ENCODE assay signal across 8 mouse cellular contexts in the genomic region with DNA sequence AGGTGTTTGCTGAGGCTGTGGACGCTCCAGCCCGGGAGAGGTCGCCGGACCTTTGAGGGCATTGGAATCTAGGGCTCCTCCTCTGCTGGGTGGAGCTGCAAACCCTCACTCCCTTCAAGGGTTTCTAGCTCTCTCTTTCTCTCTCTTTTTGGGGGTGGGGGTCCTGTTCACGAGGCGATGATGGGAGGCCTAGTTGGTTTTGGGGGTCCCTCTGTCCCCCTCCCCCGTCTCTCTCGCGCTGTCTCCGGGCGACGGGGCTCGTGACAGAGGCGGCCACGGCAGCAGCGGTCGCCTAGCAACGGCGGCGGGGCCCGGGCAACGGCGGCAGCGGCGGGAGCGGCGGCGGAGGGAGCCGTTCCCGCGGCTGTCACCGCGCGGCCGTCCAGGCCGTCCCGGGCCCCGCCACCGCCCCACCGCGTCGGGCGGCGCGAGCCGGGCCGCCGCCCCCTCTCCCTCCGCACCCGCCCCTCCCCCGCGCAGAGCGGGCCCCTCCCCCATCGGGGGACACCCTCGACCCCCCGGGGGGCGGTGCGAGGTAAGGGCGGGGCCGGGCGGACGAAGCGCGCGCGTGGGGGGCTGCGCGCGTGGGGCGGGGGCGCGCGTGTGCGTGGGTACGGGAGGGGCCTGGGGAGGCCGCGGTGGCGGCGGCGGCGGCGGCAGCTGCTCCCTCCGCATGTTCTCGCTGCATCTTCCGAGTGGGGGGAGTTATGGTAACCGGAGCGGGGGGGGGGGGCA. TPM values are rescaled to one million over a fixed set of nuclear protein-coding genes. Genes with fewer than 3 reads are reported as not detected.
DNase-seq lines count a peak whose midpoint lies in the region; ATAC-seq and TF ChIP-seq lines count a peak whose summit lies in the region.

No protein-coding gene starts in this region.

- H3K4me3 ChIP-seq in heart, embryonic 15.5 days = peak overlapping the region; percentile 78
- peak overlapping the region; percentile 74 for H3K4me3 ChIP-seq in small intestine, adult 2 months (ENCODE audit: low read depth, low read length)

- TF ChIP-seq POLR2A in small intestine, adult 2 months (IDR thresholded peaks at IDR 0.05; ENCODE audit: low read depth, low read length) = no peak

- no peaks in the 10 kb centered on the region for H3K9me3 ChIP-seq in heart, embryonic 15.5 days (replicated peaks)

- DNase-seq in cerebellum, adult 18-20 months = peak; percentile 56 to 69
- peak; percentile 24 for DNase-seq in ES-CJ7 (ENCODE audit: low read depth, low spot score)
- DNase-seq in embryo, embryonic 10 days (ENCODE audit: low spot score) = peak; percentile 63
- peak; percentile 72 for DNase-seq in kidney, postnatal 14 days
- peak; percentile 60 for DNase-seq in lung, postnatal 14 days

- peak overlapping the region; percentile 97 for H3K4me2 ChIP-seq in heart, embryonic 15.5 days

- peak overlapping the region; percentile 82 for H3K9ac ChIP-seq in heart, embryonic 15.5 days

- peak overlapping the region; percentile 73 for H3K27ac ChIP-seq in heart, embryonic 15.5 days
- H3K27ac ChIP-seq in small intestine, adult 2 months (ENCODE audit: insufficient read depth, low read depth, low read length) = no peak overlapping the region

- TF ChIP-seq CTCF in small intestine, adult 2 months (IDR thresholded peaks at IDR 0.05; ENCODE audit: extremely low read depth, insufficient read length, insufficient replicate concordance, low read depth, low read length) = no peak

- no peak for ATAC-seq in cerebellum, adult (ENCODE audit: insufficient number of reproducible peaks, low FRiP score, low TSS enrichment)
- ATAC-seq in heart, embryonic 15.5 days (replicated peaks; ENCODE audit: insufficient number of reproducible peaks, insufficient read depth, low FRiP score, low read depth) = peak; percentile 19; the same call in 1 of the 2 replicates

- peaks cover 62% of the 10 kb centered on the region for H3K4me1 ChIP-seq in heart, embryonic 15.5 days (replicated peaks)
- peaks cover 21% of the 10 kb centered on the region for H3K4me1 ChIP-seq in small intestine, adult 2 months (ENCODE audit: control insufficient read depth, insufficient read depth, insufficient read length, low read length)

- under 1% methylated on average over 49 of the region's 87 CpGs for WGBS in heart, embryonic 15.5 days
- WGBS in small intestine, adult 2 months = 1% methylated on average over 32 of the region's 87 CpGs

- H3K27me3 ChIP-seq in heart, embryonic 15.5 days = no peaks in the 10 kb centered on the region
- no peaks in the 10 kb centered on the region; the same call in 1 of the 2 replicates for H3K27me3 ChIP-seq in small intestine, adult 2 months (ENCODE audit: control insufficient read depth, insufficient read depth, low read length)

- H3K36me3 ChIP-seq in heart, embryonic 15.5 days = no peaks in the 10 kb centered on the region
- no peaks in the 10 kb centered on the region for H3K36me3 ChIP-seq in small intestine, adult 2 months (ENCODE audit: control insufficient read depth, insufficient read depth, low read length)

RNA-seq across cellular contexts. Expression of gene Syngap1, which starts 7.4 kb away (rescaled TPM):
- 0.60 and 1.0 TPM in 2 replicates for polyA plus RNA-seq in heart, embryonic 15.5 days (2015; fragmentation: Nextera tagmentation; extraction: Ambion mirVana)
- 5.8 and 8.6 TPM in 2 replicates for polyA plus RNA-seq in small intestine, adult 2 months (2012; rRNA removed)

RNA-seq across cellular contexts. Expression of gene Cuta, which starts 9.1 kb away (rescaled TPM):
- 144 and 160 TPM in 2 replicates for polyA plus RNA-seq in heart, embryonic 15.5 days (2015; fragmentation: Nextera tagmentation; extraction: Ambion mirVana)
- 83.4 and 151 TPM in 2 replicates for polyA plus RNA-seq in small intestine, adult 2 months (2012; rRNA removed)

RNA-seq across cellular contexts. Expression of gene Phf1, which starts 15.6 kb away (rescaled TPM):
- polyA plus RNA-seq in heart, embryonic 15.5 days (2015; fragmentation: Nextera tagmentation; extraction: Ambion mirVana) = 7.3 and 9.5 TPM in 2 replicates
- 35.6 and 67.1 TPM in 2 replicates for polyA plus RNA-seq in small intestine, adult 2 months (2012; rRNA removed)

RNA-seq across cellular contexts. Expression of gene Zbtb9, which starts 24.5 kb away (rescaled TPM):
- 8.3 and 10.2 TPM in 2 replicates for polyA plus RNA-seq in heart, embryonic 15.5 days (2015; fragmentation: Nextera tagmentation; extraction: Ambion mirVana)
- 4.7 and 9.1 TPM in 2 replicates for polyA plus RNA-seq in small intestine, adult 2 months (2012; rRNA removed)

RNA-seq across cellular contexts. Expression of gene Kifc5b, which starts 31.6 kb away (rescaled TPM):
- polyA plus RNA-seq in heart, embryonic 15.5 days (2015; fragmentation: Nextera tagmentation; extraction: Ambion mirVana) = 5.3 and 7.4 TPM in 2 replicates
- 2.5 and 3.7 TPM in 2 replicates for polyA plus RNA-seq in small intestine, adult 2 months (2012; rRNA removed)
